Mouse (Mus musculus): ENCODE data around the gene Hist3h2a. TPM values are rescaled to one million over a fixed set of nuclear protein-coding genes. Genes with fewer than 3 reads are reported as not detected.

Gene Hist3h2a
- polyA plus RNA-seq, 1 experiment from 2014 or later = 129 TPM

GRCm38 (mm10) chr11:58926651-58927050 is 27.8 kb upstream of the Hist3h2a start:
- ATAC-seq (ENCODE audit: low FRiP score, low TSS enrichment) (no peak), DNase-seq (no peak)
- Histone ChIP-seq H3K27ac (replicated peaks; ENCODE audit: low read depth, low read length) (no peak overlapping the region), H3K36me3 (ENCODE audit: control insufficient read depth, insufficient read depth, low read length) (peaks cover 11% of the 10 kb centered on the region), H3K9ac (replicated peaks; ENCODE audit: low read length) (no peak overlapping the region), H3K4me3 (replicated peaks; ENCODE audit: low read depth, low read length) (no peak overlapping the region), H3K4me1 (ENCODE audit: control insufficient read depth, insufficient read depth, low read length) (0 out of 2 replicates have a peak, but pooled peaks cover 5% of the 10 kb centered on the region), H3K27me3 (ENCODE audit: control insufficient read depth, insufficient read depth, low read length) (no peaks in the 10 kb centered on the region), H3K4me2 (ENCODE audit: low read length) (no peak overlapping the region), H3K9me3 (ENCODE audit: control insufficient read depth, low read length) (no peaks in the 10 kb centered on the region)
- 84% methylated on average over 2 of the region's 3 CpGs for WGBS

DNA sequence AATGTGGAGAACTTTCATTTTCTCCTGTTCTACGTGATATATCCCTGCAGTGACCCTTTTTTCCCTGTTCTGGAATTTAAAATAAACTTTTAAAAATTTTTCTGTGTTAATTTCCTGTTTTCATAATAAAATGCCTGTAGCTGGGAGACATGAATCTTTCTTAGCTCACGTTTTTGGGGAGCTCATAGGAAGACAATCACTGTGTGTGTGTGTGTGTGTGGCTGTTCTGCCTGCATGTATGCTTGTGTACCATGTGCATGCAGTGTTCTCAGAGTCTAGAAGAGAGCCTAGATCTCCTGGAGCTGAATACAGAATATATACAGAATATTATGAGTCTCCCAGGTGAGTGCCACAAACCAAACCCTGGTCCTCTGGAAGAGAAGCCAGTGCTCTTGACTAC is 27.4 kb upstream of the Hist3h2a start:
- no peak for DNase-seq
- WGBS = 83% methylated on average over 2 of the region's 2 CpGs
- 0 out of 2 replicates have a peak, but pooled peaks cover 5% of the 10 kb centered on the region for H3K4me1 ChIP-seq (ENCODE audit: control insufficient read depth, insufficient read depth, low read length)
- H3K4me2 ChIP-seq (ENCODE audit: low read length) = no peak overlapping the region
- no peak for ATAC-seq (ENCODE audit: low FRiP score, low TSS enrichment)
- H3K36me3 ChIP-seq (ENCODE audit: control insufficient read depth, insufficient read depth, low read length) = peaks cover 15% of the 10 kb centered on the region
- no peak overlapping the region for H3K4me3 ChIP-seq (replicated peaks; ENCODE audit: low read depth, low read length)
- no peaks in the 10 kb centered on the region for H3K27me3 ChIP-seq (ENCODE audit: control insufficient read depth, insufficient read depth, low read length)
- no peak overlapping the region for H3K27ac ChIP-seq (replicated peaks; ENCODE audit: low read depth, low read length)
- H3K9me3 ChIP-seq (ENCODE audit: control insufficient read depth, low read length) = no peaks in the 10 kb centered on the region
- no peak overlapping the region for H3K9ac ChIP-seq (replicated peaks; ENCODE audit: low read length)

- no peak overlapping the region for H3K9ac ChIP-seq (replicated peaks; ENCODE audit: low read length)
Observed at GRCm38 (mm10) chr11:58927790-58928651, 26.5 kb upstream of the Hist3h2a start.

DNA sequence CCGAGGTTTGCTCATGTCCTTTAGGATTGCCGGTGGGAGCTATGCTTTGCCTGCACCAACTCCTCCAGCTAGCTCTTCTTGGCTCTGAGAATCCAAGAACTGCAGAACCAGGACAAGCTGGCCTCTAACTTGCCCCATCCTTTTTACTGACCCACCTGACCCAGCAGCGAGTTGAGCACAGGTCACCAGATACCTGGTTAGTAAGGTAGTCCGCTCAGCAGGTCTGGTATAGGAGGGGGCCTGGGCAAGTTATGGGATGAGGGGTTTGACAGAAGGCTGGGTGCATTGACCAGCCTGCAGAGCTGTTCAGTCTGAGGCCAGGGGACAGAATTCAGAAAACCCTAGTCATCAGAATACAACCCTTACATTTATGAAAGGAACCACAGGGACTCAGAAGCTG is 25.4 kb upstream of the Hist3h2a start:
- Histone ChIP-seq H3K9me3 (ENCODE audit: control insufficient read depth, low read length) (no peaks in the 10 kb centered on the region), H3K27me3 (ENCODE audit: control insufficient read depth, insufficient read depth, low read length) (no peaks in the 10 kb centered on the region), H3K27ac (replicated peaks; ENCODE audit: low read depth, low read length) (no peak overlapping the region), H3K4me2 (ENCODE audit: low read length) (no peak overlapping the region), H3K4me3 (replicated peaks; ENCODE audit: low read depth, low read length) (no peak overlapping the region), H3K9ac (replicated peaks; ENCODE audit: low read length) (no peak overlapping the region), H3K4me1 (ENCODE audit: control insufficient read depth, insufficient read depth, low read length) (0 out of 2 replicates have a peak, but pooled peaks cover 5% of the 10 kb centered on the region), H3K36me3 (ENCODE audit: control insufficient read depth, insufficient read depth, low read length) (peaks cover 36% of the 10 kb centered on the region)
- ATAC-seq (ENCODE audit: low FRiP score, low TSS enrichment) (no peak), DNase-seq (no peak)
- WGBS = 83% methylated on average over 4 of the region's 4 CpGs

More at GRCm38 (mm10) chr11:58927790-58928651, 26.5 kb upstream of the Hist3h2a start:
- 33% methylated on average over 20 of the region's 20 CpGs for WGBS
- 0 out of 2 replicates have a peak, but pooled peaks cover 5% of the 10 kb centered on the region for H3K4me1 ChIP-seq (ENCODE audit: control insufficient read depth, insufficient read depth, low read length)
- H3K4me2 ChIP-seq (ENCODE audit: low read length) = peak overlapping the region; percentile 34
- peak overlapping the region; percentile 49 for H3K27ac ChIP-seq (replicated peaks; ENCODE audit: low read depth, low read length)
- peaks cover 25% of the 10 kb centered on the region for H3K36me3 ChIP-seq (ENCODE audit: control insufficient read depth, insufficient read depth, low read length)
- ATAC-seq (ENCODE audit: low FRiP score, low TSS enrichment) (peak; percentile 71; the same call in 1 of the 2 replicates), DNase-seq (peak; percentile 86)
- no peaks in the 10 kb centered on the region for H3K9me3 ChIP-seq (ENCODE audit: control insufficient read depth, low read length)
- no peaks in the 10 kb centered on the region for H3K27me3 ChIP-seq (ENCODE audit: control insufficient read depth, insufficient read depth, low read length)
- H3K4me3 ChIP-seq (replicated peaks; ENCODE audit: low read depth, low read length) = no peak overlapping the region

DNA sequence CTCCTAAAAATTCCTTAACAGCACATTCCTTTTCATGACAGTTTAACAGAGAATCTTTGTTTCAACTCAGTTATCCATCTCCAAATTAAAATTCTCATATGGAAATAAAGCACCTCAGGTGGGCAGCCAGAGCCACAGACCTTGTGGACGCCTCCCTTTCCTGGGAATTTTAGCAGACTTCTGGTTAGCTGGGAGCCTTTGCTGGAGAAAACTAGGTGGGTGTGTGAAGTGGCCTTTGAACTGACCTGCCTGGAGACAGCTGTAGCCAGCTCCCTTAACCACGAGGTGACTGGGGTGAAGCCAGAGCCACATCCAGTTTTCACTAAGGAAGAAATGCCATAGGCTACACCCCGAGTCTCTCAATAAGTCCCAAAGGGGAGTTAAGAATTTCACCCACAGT is 24.8 kb upstream of the Hist3h2a start:
- no peak for ATAC-seq (ENCODE audit: low FRiP score, low TSS enrichment)
- H3K27me3 ChIP-seq (ENCODE audit: control insufficient read depth, insufficient read depth, low read length) = no peaks in the 10 kb centered on the region
- H3K4me2 ChIP-seq (ENCODE audit: low read length) = no peak overlapping the region
- H3K4me3 ChIP-seq (replicated peaks; ENCODE audit: low read depth, low read length) = no peak overlapping the region
- 0 out of 2 replicates have a peak, but pooled peaks cover 5% of the 10 kb centered on the region for H3K4me1 ChIP-seq (ENCODE audit: control insufficient read depth, insufficient read depth, low read length)
- DNase-seq = no peak
- H3K9me3 ChIP-seq (ENCODE audit: control insufficient read depth, low read length) = no peaks in the 10 kb centered on the region
- peaks cover 41% of the 10 kb centered on the region for H3K36me3 ChIP-seq (ENCODE audit: control insufficient read depth, insufficient read depth, low read length)
- 63% methylated on average over 3 of the region's 3 CpGs for WGBS
- H3K9ac ChIP-seq (replicated peaks; ENCODE audit: low read length) = no peak overlapping the region
- no peak overlapping the region for H3K27ac ChIP-seq (replicated peaks; ENCODE audit: low read depth, low read length)

DNA sequence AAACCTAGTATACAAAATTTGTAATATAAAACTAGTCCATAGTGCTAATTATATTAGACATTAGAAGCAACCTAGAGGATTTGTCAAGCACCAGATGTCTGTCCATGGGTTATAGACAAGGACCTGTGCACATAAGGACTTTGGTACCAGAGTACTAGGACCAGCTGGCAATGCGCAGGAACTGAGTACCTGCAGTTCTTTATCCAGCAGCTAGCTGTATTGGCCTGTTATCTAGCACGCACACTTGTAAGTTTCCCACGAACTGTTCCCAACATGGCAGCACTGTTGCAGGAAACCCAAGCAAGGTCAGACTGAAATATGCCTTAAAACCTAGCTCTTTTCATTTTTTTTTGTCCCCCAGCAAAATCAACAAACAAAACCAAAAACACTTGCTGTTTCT is 24.2 kb upstream of the Hist3h2a start:
- no peak overlapping the region for H3K4me2 ChIP-seq (ENCODE audit: low read length)
- DNase-seq = no peak

DNA sequence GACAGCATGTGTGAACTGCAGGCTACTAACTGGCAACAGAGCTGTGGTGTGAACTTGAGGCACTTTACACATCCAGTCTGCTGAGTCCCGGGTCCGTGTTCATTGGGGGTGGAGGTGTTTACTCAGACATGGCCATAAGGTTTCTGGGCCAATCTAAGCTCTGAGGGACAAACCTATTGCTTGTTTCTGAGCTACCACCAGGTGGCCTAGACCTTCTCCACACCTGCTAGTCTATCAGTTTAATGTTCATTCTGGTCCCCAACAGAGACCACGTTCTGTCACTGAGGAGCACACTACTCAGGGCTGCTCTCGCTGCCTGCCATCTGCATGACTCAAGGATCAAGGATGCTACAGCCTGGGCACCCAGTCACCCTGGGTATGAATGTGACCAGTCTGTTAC is 22.9 kb upstream of the Hist3h2a start:
- WGBS = 85% methylated on average over 4 of the region's 4 CpGs
- no peak for ATAC-seq (ENCODE audit: low FRiP score, low TSS enrichment)
- H3K36me3 ChIP-seq (ENCODE audit: control insufficient read depth, insufficient read depth, low read length) = peaks cover 60% of the 10 kb centered on the region

More for the DNA sequence above, 24.2 kb upstream of the Hist3h2a start:
- peaks cover 48% of the 10 kb centered on the region for H3K36me3 ChIP-seq (ENCODE audit: control insufficient read depth, insufficient read depth, low read length)
- no peak for ATAC-seq (ENCODE audit: low FRiP score, low TSS enrichment)
- H3K27ac ChIP-seq (replicated peaks; ENCODE audit: low read depth, low read length) = no peak overlapping the region
- H3K9ac ChIP-seq (replicated peaks; ENCODE audit: low read length) = no peak overlapping the region
- H3K4me3 ChIP-seq (replicated peaks; ENCODE audit: low read depth, low read length) = no peak overlapping the region
- 0 out of 2 replicates have a peak, but pooled peaks cover 5% of the 10 kb centered on the region for H3K4me1 ChIP-seq (ENCODE audit: control insufficient read depth, insufficient read depth, low read length)
- WGBS = 88% methylated on average over 3 of the region's 3 CpGs
- H3K27me3 ChIP-seq (ENCODE audit: control insufficient read depth, insufficient read depth, low read length) = no peaks in the 10 kb centered on the region
- no peaks in the 10 kb centered on the region for H3K9me3 ChIP-seq (ENCODE audit: control insufficient read depth, low read length)

DNA sequence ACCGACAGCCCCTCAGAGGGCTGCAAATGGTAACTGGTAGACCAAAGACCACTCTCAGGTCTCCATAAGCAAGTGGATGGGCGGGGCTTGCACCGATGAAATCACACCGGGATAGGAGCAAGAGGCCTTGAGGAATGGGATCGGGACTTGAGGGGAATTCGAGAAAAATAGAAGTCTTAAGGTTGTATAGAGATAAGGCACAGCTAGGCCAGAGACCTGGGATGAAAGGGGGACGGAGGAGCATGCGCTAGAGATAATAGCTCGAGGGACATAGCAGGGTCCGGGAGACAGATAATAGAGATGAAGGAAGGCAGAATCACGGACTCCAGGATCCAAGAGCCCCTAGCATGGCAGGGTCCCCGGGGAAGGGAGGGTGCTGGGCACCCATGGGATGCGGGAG is 16.6 kb upstream of the Hist3h2a start:
- ATAC-seq (ENCODE audit: low FRiP score, low TSS enrichment) (no peak), DNase-seq (peak; percentile 57)
- peak overlapping the region; percentile 94 for H3K27ac ChIP-seq (replicated peaks; ENCODE audit: low read depth, low read length)

More for the DNA sequence above, 22.9 kb upstream of the Hist3h2a start:
- Histone ChIP-seq H3K9me3 (ENCODE audit: control insufficient read depth, low read length) (no peaks in the 10 kb centered on the region), H3K9ac (replicated peaks; ENCODE audit: low read length) (no peak overlapping the region), H3K4me3 (replicated peaks; ENCODE audit: low read depth, low read length) (no peak overlapping the region), H3K27ac (replicated peaks; ENCODE audit: low read depth, low read length) (no peak overlapping the region), H3K4me1 (ENCODE audit: control insufficient read depth, insufficient read depth, low read length) (0 out of 2 replicates have a peak, but pooled peaks cover 7% of the 10 kb centered on the region), H3K27me3 (ENCODE audit: control insufficient read depth, insufficient read depth, low read length) (no peaks in the 10 kb centered on the region), H3K4me2 (ENCODE audit: low read length) (no peak overlapping the region)
- DNase-seq = no peak

More for the DNA sequence above, 16.6 kb upstream of the Hist3h2a start:
- Histone ChIP-seq H3K4me3 (replicated peaks; ENCODE audit: low read depth, low read length) (peak overlapping the region; percentile 83), H3K36me3 (ENCODE audit: control insufficient read depth, insufficient read depth, low read length) (peaks cover 38% of the 10 kb centered on the region), H3K9ac (replicated peaks; ENCODE audit: low read length) (peak overlapping the region; percentile 97), H3K27me3 (ENCODE audit: control insufficient read depth, insufficient read depth, low read length) (no peaks in the 10 kb centered on the region), H3K4me2 (ENCODE audit: low read length) (peak overlapping the region; percentile 75), H3K4me1 (ENCODE audit: control insufficient read depth, insufficient read depth, low read length) (peaks cover 20% of the 10 kb centered on the region), H3K9me3 (ENCODE audit: control insufficient read depth, low read length) (no peaks in the 10 kb centered on the region)
- WGBS = under 1% methylated on average over 13 of the region's 13 CpGs

Measured in midbrain, embryonic 14.5 days (tissue).